Mouse (Mus musculus) T-helper 17 cell (primary cell): ENCODE measurements at regions not wholly inside any gene's neighbourhood (a gene's known extent, or its start where the extent isn't known, plus 50 kb on each side); places are given as distances from the start of the nearest gene placed in this dataset.

Source experiments
- in situ Hi-C, 2 experiments: fragments of 300-600 bp; cut with MboI, MseI; formaldehyde crosslinking; loops; 1 replicate in 1 of 2; 2 replicates in 1 of 2; pipeline ENCODE4 v1.15.1; 2025; ENCODE audit warnings: high pct_unique_total_duplicates in 2 of 2

DNA sequence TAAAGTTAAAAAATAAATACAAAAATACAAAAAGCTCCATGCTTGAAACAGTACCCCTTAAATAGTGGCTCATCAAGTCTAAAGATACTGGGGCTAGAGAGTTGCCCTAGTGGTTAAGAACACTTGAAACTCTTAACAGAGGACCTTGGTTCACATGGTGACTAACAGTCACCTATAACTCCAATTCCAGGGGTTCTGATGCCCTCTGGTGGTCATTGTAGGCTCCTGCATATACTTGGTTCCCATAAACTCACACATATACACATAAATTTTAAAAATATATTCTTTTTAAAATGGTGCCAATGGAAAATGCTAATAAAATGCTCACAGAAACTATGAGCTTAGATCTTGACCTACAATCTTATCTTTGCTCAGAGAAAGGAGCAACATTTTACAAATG is 286.4 kb downstream of the Pdcd6ip start:
- in situ Hi-C loops = no loop called here

DNA sequence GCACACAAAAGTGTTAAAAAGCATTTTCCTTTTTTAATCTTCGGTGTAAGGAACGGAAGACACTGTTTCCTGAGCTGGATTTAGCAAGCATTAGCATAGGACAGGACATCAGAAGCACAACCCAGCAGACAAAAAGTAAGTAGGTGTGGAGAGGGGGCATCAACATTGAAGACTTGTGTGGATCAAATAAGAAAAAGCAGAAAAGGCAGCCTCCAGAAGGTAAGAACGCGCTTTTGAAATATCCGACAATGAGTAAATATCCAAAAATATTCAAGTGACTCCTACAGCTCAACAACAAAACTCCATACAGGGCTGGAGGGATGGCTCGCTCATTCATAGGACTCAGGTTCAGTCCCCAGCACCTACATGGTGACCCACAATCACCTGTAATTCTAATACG is 286.9 kb downstream of the Pdcd6ip start:
- in situ Hi-C loops = no loop called here

DNA sequence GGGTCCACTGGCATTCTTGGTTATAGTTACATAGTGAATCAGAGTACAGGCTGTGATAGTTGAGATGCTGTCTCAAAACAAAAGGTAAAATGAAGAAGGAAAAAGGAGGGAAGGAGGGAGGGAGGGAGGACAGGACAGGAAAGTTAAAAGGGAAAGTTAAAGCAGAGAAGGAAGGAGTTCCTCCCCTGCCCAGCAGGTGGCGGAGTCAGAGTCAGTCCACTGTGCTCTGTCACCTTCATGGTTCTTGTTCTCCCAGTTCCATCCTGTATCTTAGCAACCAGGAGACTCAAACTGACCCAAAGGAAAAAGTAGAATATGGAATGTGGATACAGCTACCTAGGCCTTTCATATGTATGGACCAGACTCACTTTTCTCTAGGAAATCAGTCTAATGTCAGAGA is 288.3 kb downstream of the Pdcd6ip start:
- in situ Hi-C loops = no loop called here

DNA sequence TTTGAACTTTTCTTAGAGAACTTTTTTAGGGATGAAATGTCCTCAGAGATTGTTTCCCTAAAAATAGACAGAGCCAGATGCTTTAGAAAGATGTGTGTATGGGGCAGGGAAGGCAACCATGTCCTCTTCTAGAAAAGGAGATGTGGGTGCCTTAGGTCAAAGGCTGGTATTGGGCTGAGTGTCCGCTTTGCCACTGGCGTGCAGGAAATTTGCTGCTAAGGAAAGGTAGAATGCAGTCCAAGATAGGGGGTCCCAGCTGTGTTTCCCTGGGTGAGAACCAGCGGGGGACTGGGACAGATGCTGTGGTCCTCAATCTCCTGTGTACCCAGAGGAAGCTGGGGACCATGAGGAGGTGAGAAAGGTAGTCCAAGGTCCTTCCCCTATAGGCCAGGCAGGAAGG is 291.0 kb downstream of the Pdcd6ip start:
- in situ Hi-C loops = no loop called here

DNA sequence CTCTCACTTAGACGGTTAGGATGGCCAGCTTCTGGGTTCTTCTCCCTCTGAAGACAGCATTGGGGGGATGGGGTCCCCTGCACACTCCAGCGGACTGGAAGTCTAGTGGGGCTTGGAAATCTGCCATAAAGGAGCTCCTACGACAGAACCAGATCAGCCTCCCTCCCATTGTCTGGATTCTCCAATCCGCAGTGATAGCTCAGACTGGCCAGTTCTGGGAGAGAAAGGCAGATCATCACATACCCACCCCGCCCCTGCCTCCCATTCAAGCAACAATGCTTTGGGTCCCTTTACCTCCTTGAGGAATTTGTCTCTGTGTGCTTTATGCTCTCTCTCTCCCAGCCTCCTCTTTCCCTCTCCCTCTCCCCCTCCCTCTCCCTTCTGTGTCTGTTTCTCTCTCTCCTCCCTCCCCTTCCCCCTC is 292.5 kb downstream of the Pdcd6ip start:
- in situ Hi-C loops = no loop called here

DNA sequence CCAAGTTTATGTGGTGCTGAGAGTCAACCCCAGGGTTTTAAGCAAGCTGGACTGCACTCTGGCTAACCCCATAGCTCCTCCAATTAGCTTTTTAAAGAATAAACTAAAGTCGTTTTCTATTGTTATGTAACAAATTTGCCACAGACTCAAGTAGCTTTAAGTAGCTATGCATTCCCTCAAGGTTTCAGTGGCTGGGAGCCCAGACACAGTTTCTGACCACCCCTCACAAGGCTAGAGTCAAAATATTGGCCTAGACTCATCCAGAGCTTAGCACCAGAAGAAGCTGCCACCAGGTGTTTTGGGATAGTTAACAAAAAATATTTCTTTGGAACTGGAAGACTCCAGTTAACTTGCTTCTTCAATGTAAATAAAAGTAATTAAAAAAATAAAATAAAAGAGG is 293.4 kb downstream of the Pdcd6ip start:
- in situ Hi-C loops = no loop called here

DNA sequence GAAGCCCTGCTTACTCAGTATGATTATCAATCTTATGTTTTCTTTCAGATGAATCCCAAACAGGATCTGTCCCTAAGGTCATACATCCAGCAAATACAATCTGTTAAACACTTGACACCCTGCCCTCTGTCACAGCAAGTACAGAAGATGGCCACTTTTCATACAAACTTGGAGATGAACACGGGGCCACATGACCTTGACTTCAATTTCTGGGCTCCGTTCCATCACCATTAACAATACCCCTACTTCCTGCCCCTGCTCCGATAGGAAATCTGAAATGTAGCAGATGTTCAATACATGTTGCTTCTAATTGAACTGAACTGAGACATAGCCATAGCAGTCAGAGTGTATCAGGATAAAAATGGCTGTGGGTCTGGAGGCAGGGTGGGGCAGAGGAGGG is 294.2 kb downstream of the Pdcd6ip start:
- in situ Hi-C loops = no loop called here

DNA sequence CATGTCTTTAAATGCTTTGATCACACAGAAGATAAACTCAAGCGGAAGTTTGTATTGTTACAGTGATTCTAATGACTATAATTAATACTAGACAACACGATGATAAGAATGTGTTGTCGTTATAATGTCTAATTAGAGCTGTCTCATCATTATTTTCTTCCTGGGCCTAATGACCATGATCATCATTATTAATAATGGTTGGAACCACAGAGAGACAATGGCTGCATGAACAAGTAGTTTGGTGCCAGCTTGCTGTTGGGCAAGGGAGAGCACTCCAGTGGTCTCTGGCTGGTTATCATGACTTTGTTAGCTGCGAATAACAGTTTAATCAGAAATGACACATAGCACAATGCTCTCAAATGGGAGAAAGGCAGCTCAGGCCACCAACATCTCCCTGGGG is 296.4 kb downstream of the Pdcd6ip start:
- in situ Hi-C loops = no loop called here

DNA sequence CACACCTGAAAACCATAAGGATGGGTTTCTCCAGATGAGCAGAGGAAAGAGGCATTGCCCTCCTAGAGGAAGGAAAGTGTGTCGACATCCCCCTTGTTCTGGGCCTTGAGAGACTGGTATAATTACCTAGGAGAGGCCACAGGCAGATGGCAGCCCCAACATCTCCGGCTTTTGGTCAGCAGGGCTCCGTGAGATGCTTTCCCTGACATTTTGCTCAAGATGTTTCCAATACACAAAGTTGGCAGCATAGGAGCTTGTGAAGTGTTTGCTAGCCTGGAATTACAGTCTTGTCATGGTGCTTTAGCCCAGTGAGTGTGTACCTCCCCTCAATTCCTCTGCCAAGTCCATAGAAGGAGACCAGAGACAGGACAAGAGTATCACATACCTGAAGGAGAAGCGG is 299.5 kb downstream of the Pdcd6ip start:
- in situ Hi-C loops = no loop called here

DNA sequence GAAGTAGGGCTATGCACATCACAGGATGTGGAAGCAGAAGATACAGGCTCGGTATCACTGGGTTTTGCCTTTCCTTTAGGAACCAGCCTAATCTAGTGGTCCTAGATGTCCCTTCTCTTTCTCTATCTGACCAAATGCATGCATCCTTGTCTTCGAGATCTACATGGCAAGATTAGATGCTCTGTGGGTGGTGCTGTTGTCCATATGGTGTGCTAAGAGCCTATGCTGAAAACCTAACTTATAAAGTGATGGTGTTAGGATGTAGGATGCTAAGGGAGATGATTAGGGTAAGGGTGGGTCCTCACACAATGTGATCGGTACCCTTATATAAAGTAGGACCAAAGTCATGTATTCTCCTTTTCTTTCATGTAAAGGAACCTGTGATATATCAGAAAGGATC is 313.7 kb downstream of the Pdcd6ip start:
- in situ Hi-C loops = no loop called here

DNA sequence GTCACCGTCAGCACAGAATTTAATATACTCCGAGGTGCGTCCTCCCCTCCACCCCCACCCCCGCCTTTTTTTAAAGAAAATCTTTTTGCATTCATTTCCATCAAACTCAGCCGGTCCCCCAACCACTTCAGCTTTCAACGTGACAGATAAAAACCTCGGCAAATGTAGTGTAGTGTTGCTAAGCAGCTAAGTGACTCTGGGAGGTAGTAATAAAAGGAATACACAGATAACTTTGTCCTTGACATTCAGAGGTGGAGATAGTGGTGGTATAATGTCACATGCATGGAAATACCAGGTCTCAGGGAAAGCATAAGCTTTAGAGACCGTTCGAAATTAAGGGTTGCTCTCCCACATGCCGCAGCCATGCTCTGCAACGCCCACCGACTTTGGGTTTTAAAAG is 320.7 kb downstream of the Pdcd6ip start:
- in situ Hi-C loops = loop anchor here in 1 of 2 experiments (10.0 kb wide), 1 partner anchor 1923 kb away; no protein-coding TSS in a partner anchor

DNA sequence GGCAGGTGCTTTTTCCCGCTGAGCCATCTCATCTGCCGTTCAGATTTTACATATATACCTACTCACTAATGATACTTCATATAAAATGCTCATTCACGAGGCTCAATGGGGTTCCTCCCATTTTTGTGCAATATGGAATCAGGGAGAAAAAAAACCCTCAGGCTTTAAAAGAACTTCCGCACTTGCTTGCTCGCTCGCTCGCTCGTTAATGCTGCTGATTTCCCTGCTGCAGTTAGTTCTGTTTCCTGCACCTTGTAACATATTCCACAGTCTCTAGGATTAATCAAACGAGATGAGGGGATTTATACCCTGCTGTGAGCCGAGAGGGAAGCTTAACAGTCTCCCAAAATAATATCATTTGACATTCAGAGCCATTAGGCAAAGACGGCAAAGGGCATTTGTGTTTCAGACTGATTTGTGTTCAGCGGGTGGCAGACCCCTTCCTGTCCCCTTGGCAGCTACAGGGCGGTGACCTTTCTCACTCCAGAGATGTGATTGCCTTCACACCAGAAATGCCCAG is 326.4 kb downstream of the Pdcd6ip start:
- in situ Hi-C loops = loop anchor here in 1 of 2 experiments (10.0 kb wide), 1 partner anchor 1917 kb away; no protein-coding TSS in a partner anchor

DNA sequence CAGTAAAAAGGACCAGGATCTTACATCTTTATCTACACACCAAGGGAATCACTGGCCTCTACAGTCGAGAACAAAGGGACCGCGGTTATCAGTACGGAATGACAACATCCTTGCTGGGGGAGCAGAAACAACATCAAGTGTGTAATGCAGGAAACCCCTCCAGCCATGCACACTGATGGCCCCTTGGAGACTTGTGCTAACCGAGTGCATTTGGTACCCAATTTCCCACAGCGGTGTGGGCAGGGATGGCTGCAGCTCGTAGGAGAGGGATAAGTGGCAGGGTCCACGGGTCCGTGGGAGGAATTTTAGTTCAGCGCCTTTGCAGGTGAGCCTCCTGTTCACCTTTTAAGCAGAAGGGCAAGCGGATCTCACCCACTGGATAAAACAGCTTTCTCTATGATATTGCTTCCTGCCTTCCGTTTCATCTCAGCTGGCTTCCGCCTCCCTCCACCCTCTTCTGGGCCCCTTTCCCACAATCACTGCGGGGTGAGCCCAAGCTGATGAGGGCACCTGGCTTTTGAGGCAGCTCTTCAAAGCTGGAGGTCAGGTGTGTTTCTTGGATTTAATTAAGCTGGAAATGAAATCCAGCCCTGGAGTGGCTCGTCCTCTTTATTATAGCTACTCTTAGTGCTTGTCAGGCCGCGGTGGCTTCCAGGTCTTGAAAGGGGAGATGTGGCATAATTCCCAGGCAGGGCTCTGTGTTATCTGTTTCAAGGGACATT is 327.5 kb downstream of the Pdcd6ip start:
- in situ Hi-C loops = loop anchor here in 1 of 2 experiments (10.0 kb wide), 1 partner anchor 1916 kb away; no protein-coding TSS in a partner anchor

DNA sequence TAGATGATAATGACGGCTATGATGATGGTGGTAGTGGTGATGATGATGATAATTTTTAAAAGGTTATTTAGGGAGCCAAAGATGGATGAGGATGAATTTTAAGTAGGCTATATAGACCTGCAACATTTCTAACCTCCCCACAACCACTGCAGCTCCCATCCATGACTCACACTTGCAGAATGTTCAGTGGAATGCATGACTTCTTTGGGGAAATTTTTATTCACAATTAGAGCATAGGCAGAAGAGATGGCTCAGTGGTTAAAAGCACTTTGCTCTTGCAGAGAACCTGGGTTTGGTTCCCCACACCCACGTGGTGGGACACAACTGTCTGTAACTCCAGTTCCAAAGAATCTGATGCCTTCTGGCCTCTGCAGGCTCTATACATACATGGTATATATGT is 329.5 kb downstream of the Pdcd6ip start:
- in situ Hi-C loops = no loop called here

DNA sequence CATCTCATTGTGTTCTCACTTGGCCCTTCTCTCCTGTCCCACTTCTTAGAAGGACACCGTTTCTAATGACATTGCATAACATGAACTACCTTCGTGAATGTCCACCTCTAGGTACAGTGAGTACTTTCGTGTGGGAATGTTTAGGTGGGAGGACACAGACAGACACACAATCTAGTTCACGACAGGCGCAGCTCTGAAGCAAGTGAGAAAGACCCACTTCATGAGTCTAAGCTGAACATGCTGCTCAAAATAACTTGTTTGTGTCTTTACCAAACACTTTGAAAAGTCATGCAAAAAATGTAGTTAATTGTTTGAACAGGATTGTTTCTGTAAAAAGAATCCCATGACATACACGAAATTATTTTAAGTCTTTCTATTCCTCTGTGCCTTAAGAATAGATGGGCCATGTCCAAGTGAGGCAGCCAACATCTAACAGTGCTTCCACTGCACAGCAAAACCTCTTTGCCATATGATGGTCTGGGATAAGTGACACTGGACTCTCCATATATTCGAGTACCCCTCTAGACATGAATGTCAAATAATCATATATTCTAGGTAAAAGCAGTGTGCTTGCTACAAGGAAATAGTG is 336.2 kb downstream of the Pdcd6ip start:
- in situ Hi-C loops = no loop called here

DNA sequence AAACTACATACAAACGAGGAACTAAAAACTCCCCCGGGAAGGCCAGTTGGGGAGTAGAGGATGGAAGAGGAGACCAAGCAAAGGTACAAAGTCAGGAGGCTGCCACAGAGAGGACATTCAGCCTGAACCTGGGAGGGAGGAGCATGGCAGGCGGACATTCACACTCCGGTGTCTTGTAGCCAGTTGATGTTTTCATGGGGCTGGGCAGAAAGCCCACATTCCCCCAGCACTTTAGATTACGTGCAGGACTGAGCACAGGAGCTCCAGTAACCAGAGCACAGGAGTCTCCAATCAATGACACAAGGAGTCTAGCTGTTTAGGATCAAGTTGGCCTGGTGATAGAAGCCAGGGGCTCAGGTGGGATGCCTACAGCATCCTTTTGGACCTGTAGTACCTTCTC is 360.1 kb downstream of the Pdcd6ip start:
- in situ Hi-C loops = loop anchor here in 1 of 2 experiments (10.0 kb wide), 1 partner anchor 1507 kb away; no protein-coding TSS in a partner anchor

DNA sequence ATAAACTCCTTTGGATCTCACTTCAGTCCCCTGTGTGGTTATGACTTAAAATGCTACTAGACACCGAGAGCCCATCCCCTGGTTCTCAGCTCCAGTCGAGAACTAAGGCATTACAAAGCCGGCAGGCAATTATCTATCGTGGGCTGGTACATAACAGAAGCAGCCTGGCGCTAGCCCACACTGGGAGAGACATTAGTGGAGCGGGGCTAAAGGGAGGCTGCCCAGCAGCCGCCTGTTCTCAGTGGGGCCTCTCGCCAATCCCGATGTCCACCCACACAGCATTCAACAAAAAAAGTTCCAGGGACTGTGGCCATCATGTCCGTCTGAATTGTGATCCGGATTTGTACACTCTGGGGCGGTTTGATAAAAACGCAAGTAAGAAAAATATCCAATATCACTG is 361.5 kb downstream of the Pdcd6ip start:
- in situ Hi-C loops = loop anchor here in 1 of 2 experiments (10.0 kb wide), 1 partner anchor 1508 kb away; no protein-coding TSS in a partner anchor

DNA sequence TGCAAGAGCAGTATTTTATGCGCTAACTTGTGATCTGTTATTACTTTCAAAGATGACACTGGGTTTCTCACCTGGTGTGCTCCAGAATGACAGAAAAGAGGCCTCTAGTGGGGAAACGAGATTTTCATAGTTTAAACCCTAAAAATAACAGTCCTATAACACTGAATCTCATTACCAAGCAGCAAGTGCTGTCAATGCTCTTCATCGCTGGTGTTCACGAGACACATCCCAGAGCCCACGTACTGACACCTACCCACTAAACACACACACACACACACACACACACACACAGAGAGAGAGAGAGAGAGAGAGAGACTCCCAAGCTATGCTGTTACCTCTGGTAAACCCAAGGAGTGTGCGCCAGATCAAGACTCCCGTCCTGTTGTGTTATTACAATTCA is 365.9 kb downstream of the Pdcd6ip start:
- in situ Hi-C loops = loop anchor here in 1 of 2 experiments (10.0 kb wide), 1 partner anchor 1513 kb away; no protein-coding TSS in a partner anchor

DNA sequence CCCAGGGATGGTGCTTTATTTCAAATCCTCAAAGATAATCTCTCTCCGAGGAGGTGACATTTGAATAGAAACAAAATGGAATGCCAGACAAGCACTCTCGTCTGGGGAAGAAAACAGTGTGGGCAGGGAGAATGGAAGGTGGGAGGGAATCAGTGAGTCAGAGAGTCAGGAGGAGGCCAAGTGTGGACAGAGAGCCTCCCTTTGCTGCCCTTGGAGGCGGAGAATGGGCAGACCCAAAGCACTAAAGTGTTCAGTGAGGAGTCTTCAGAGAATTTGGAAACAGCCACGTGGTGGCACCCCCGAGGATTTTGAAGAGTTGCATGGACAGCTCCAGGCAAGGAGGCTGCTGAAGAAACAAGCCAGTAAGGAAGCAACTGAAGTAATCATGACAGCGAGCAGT is 367.2 kb downstream of the Pdcd6ip start:
- in situ Hi-C loops = loop anchor here in 1 of 2 experiments (10.0 kb wide), 1 partner anchor 1514 kb away; no protein-coding TSS in a partner anchor

DNA sequence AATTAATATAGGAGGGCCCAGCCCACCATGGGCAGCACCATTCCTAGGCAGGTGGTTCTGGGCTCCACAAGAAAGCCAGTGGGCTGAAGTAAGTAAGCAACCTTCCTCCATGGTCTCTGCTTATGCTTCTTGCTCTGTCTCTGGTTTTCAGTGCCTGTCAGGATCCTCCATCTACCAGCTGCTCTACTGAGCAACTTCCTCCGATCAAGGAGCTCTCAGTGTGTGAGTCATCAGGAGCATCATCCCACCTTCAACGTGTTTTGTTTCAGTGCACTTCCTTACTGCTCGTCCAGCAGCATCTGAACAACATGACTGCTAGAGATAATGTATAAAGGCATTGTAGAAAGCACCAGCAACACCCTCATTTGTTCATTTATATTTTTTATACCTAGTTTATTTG is 368.0 kb downstream of the Pdcd6ip start:
- in situ Hi-C loops = loop anchor here in 1 of 2 experiments (10.0 kb wide), 1 partner anchor 1515 kb away; no protein-coding TSS in a partner anchor

DNA sequence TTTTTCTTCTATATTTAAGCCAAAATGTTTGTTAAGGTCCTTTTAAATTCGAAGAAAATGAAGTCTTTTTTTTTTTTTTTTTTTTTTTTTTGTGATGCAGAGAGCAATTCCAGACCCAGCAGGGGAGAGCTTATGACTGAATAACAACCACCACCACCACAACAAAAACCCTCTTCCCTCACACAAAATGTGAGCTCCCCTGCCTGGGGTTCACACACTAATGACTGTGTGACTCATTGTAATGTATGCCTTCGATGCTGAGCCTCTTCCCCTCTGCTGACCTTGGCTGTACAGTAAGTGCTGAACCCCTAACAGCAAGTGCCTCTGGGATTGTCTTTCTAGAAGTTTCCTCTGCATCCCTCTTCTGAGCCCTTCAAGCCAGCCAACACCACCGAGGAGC is 383.6 kb downstream of the Pdcd6ip start:
- in situ Hi-C loops = no loop called here

DNA sequence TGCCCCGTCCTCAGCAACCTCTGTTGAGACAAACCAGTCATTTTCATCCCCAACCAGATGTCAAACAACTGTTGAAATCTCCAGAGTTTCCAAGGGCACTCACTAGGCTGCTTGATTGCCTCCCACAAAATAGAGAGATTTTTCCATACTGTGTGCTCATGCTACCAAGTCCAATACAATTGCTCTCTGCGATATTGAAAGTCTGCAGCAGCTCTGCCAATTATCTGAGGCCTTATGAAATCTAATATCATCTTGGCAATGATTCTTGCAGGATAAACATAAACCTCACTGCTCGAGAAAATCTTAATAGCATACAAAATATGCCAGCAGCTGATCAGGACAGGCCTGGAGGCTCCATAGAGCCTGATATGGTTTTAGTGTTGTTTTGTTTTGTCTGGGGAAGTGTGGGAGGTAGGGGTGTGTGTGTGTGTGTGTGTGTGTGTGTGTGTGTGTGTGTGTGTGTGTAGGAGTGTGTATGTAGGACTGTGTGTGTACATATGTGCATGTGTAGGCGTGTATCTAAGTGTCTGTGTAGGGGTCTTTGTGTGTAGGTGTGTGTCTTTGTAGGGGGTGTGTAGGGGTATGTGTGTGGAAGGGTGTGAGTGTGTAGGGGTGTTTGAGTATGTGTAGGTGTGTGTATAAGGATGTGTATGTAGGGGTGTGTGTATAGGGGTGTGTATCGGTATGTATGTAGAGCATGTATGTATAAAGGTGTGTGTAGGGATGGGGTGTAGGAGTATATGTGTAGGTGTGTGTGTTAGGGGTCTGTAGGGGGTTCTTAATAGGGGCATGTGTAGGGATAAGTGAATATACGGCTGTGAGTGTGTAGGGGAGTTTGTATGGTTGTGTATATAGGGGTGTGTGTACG is 398.1 kb downstream of the Pdcd6ip start:
- in situ Hi-C loops = no loop called here
